ENCODE assay signal across 7 mouse cellular contexts in genomic region chr7:143763794-143764193, GRCm38 (mm10). TPM values are rescaled to one million over a fixed set of nuclear protein-coding genes. Genes with fewer than 3 reads are reported as not detected.
A peak's percentile ranks its signal among the peaks of the same experiment; 100 is the strongest.
DNase-seq lines count a peak whose midpoint lies in the region; ATAC-seq lines count a peak whose summit lies in the region.

No protein-coding gene starts in this region.

- H3K27ac ChIP-seq in liver, embryonic 13.5 days = no peak overlapping the region
- H3K27ac ChIP-seq in liver, embryonic 12.5 days = no peak overlapping the region
- H3K27ac ChIP-seq in forebrain, embryonic 14.5 days (ENCODE audit: low read depth, low read length) = no peak overlapping the region
- H3K27ac ChIP-seq in midbrain, embryonic 16.5 days (ENCODE audit: low read length) = no peak overlapping the region
- H3K27ac ChIP-seq in heart, embryonic 12.5 days (ENCODE audit: poor library complexity, severe bottlenecking) = no peak overlapping the region

- H3K36me3 ChIP-seq in liver, embryonic 13.5 days = no peaks in the 10 kb centered on the region
- H3K36me3 ChIP-seq in liver, embryonic 12.5 days = no peaks in the 10 kb centered on the region
- no peaks in the 10 kb centered on the region for H3K36me3 ChIP-seq in forebrain, embryonic 14.5 days (ENCODE audit: control insufficient read depth, insufficient read depth, low read length)
- H3K36me3 ChIP-seq in midbrain, embryonic 16.5 days (ENCODE audit: control insufficient read depth, insufficient read depth, low read length) = no peaks in the 10 kb centered on the region
- H3K36me3 ChIP-seq in heart, embryonic 12.5 days = no peaks in the 10 kb centered on the region

- 9% methylated on average over 3 of the region's 3 CpGs for WGBS in liver, embryonic 13.5 days (ENCODE audit: insufficient replicate concordance)
- WGBS in liver, embryonic 12.5 days (ENCODE audit: insufficient replicate concordance) = 13% methylated on average over 3 of the region's 3 CpGs
- 28% methylated on average over 3 of the region's 3 CpGs for WGBS in forebrain, embryonic 14.5 days
- 11% methylated on average over 3 of the region's 3 CpGs for WGBS in midbrain, embryonic 16.5 days
- 14% methylated on average over 3 of the region's 3 CpGs for WGBS in heart, embryonic 12.5 days

- 0 out of 2 replicates have a peak, but pooled peaks have one; percentile 11 for ATAC-seq in liver, embryonic 13.5 days (ENCODE audit: low read depth)
- no peak for ATAC-seq in liver, embryonic 12.5 days
- peak; percentile 62; the same call in 1 of the 2 replicates for ATAC-seq in forebrain, embryonic 14.5 days
- peak; percentile 66 for ATAC-seq in midbrain, embryonic 16.5 days
- no peak for ATAC-seq in heart, embryonic 12.5 days (ENCODE audit: insufficient number of reproducible peaks, low FRiP score)

- H3K9me3 ChIP-seq in liver, embryonic 13.5 days (replicated peaks) = no peaks in the 10 kb centered on the region
- H3K9me3 ChIP-seq in liver, embryonic 12.5 days (replicated peaks) = no peaks in the 10 kb centered on the region
- no peaks in the 10 kb centered on the region for H3K9me3 ChIP-seq in forebrain, embryonic 14.5 days (replicated peaks; ENCODE audit: control insufficient read depth, low read length)
- H3K9me3 ChIP-seq in midbrain, embryonic 16.5 days (replicated peaks; ENCODE audit: control insufficient read depth, low read length, poor library complexity, severe bottlenecking) = no peaks in the 10 kb centered on the region
- H3K9me3 ChIP-seq in heart, embryonic 12.5 days (replicated peaks) = no peaks in the 10 kb centered on the region

- H3K4me1 ChIP-seq in liver, embryonic 13.5 days (replicated peaks) = no peaks in the 10 kb centered on the region
- no peaks in the 10 kb centered on the region for H3K4me1 ChIP-seq in liver, embryonic 12.5 days
- H3K4me1 ChIP-seq in forebrain, embryonic 14.5 days (ENCODE audit: control insufficient read depth, insufficient read depth, low read length) = no peaks in the 10 kb centered on the region
- H3K4me1 ChIP-seq in midbrain, embryonic 16.5 days (ENCODE audit: control insufficient read depth, insufficient read depth, low read length) = no peaks in the 10 kb centered on the region
- no peaks in the 10 kb centered on the region for H3K4me1 ChIP-seq in heart, embryonic 12.5 days (replicated peaks)

- DNase-seq in liver, embryonic 13.5 days = no peak
- DNase-seq in NIH3T3 (ENCODE audit: low read depth) = peak; percentile 60
- peak; percentile 71 for DNase-seq in forebrain, embryonic 14.5 days (ENCODE audit: low spot score)
- no peak for DNase-seq in urinary bladder, adult 18-20 months (ENCODE audit: low spot score in 2 of 2)

- H3K9ac ChIP-seq in liver, embryonic 13.5 days = no peak overlapping the region
- H3K9ac ChIP-seq in liver, embryonic 12.5 days = no peak overlapping the region
- no peak overlapping the region for H3K9ac ChIP-seq in forebrain, embryonic 14.5 days (ENCODE audit: low read length)
- H3K9ac ChIP-seq in midbrain, embryonic 16.5 days (ENCODE audit: low read depth, low read length) = no peak overlapping the region
- no peak overlapping the region for H3K9ac ChIP-seq in heart, embryonic 12.5 days

- peaks cover 45% of the 10 kb centered on the region for H3K27me3 ChIP-seq in liver, embryonic 13.5 days
- H3K27me3 ChIP-seq in liver, embryonic 12.5 days (replicated peaks) = peaks cover 52% of the 10 kb centered on the region
- H3K27me3 ChIP-seq in forebrain, embryonic 14.5 days (replicated peaks; ENCODE audit: control insufficient read depth, insufficient read depth, low read length) = 0 out of 2 replicates have a peak, but pooled peaks cover 4% of the 10 kb centered on the region
- no peaks in the 10 kb centered on the region; the same call in 1 of the 2 replicates for H3K27me3 ChIP-seq in midbrain, embryonic 16.5 days (ENCODE audit: control insufficient read depth, insufficient read depth, low read depth, low read length)
- H3K27me3 ChIP-seq in heart, embryonic 12.5 days (replicated peaks) = peaks cover 54% of the 10 kb centered on the region

- H3K4me2 ChIP-seq in liver, embryonic 13.5 days = no peak overlapping the region
- no peak overlapping the region for H3K4me2 ChIP-seq in liver, embryonic 12.5 days
- H3K4me2 ChIP-seq in forebrain, embryonic 14.5 days (ENCODE audit: low read length) = no peak overlapping the region
- no peak overlapping the region for H3K4me2 ChIP-seq in midbrain, embryonic 16.5 days (ENCODE audit: low read length)
- H3K4me2 ChIP-seq in heart, embryonic 12.5 days = no peak overlapping the region

- H3K4me3 ChIP-seq in liver, embryonic 13.5 days (replicated peaks) = no peak overlapping the region
- no peak overlapping the region for H3K4me3 ChIP-seq in liver, embryonic 12.5 days
- no peak overlapping the region for H3K4me3 ChIP-seq in forebrain, embryonic 14.5 days (ENCODE audit: low read depth, low read length)
- no peak overlapping the region for H3K4me3 ChIP-seq in midbrain, embryonic 16.5 days (ENCODE audit: low read depth, low read length)
- H3K4me3 ChIP-seq in heart, embryonic 12.5 days = no peak overlapping the region

RNA-seq across cellular contexts. Expression of gene Mrgprg, which starts 3.0 kb away (rescaled TPM):
- not detected in 2 replicates for polyA plus RNA-seq in liver, embryonic 13.5 days (2015; fragmentation: Nextera tagmentation; extraction: Ambion mirVana)
- not detected in 2 replicates for polyA plus RNA-seq in liver, embryonic 12.5 days (2016; fragmentation: Nextera tagmentation; extraction: Ambion mirVana)
- not detected in 2 replicates for polyA plus RNA-seq in forebrain, embryonic 14.5 days (2014; fragmentation: Nextera tagmentation; extraction: Ambion mirVana)
- not detected in 2 replicates for polyA plus RNA-seq in midbrain, embryonic 16.5 days (2015; fragmentation: Nextera tagmentation; extraction: Ambion mirVana)
- not detected in 2 replicates for polyA plus RNA-seq in heart, embryonic 12.5 days (2016; fragmentation: Nextera tagmentation; extraction: Ambion mirVana)

RNA-seq across cellular contexts. Expression of gene Osbpl5, which starts 7.0 kb away (rescaled TPM):
- 2.4 and 2.8 TPM in 2 replicates for polyA plus RNA-seq in liver, embryonic 13.5 days (2015; fragmentation: Nextera tagmentation; extraction: Ambion mirVana)
- 4.7 and 4.8 TPM in 2 replicates for polyA plus RNA-seq in liver, embryonic 12.5 days (2016; fragmentation: Nextera tagmentation; extraction: Ambion mirVana)
- polyA plus RNA-seq in forebrain, embryonic 14.5 days (2014; fragmentation: Nextera tagmentation; extraction: Ambion mirVana) = 25.8 and 29.4 TPM in 2 replicates
- 43.8 and 44.1 TPM in 2 replicates for polyA plus RNA-seq in midbrain, embryonic 16.5 days (2015; fragmentation: Nextera tagmentation; extraction: Ambion mirVana)
- polyA plus RNA-seq in heart, embryonic 12.5 days (2016; fragmentation: Nextera tagmentation; extraction: Ambion mirVana) = 36.6 and 40.3 TPM in 2 replicates

RNA-seq across cellular contexts. Expression of gene Mrgpre, which starts 20.5 kb away (rescaled TPM):
- 0.17 and 0.28 TPM in 2 replicates for polyA plus RNA-seq in liver, embryonic 13.5 days (2015; fragmentation: Nextera tagmentation; extraction: Ambion mirVana)
- 0.20 and 0.33 TPM in 2 replicates for polyA plus RNA-seq in liver, embryonic 12.5 days (2016; fragmentation: Nextera tagmentation; extraction: Ambion mirVana)
- polyA plus RNA-seq in forebrain, embryonic 14.5 days (2014; fragmentation: Nextera tagmentation; extraction: Ambion mirVana) = 2.6 and 3.6 TPM in 2 replicates
- 11.4 and 14.1 TPM in 2 replicates for polyA plus RNA-seq in midbrain, embryonic 16.5 days (2015; fragmentation: Nextera tagmentation; extraction: Ambion mirVana)
- 3.0 and 3.2 TPM in 2 replicates for polyA plus RNA-seq in heart, embryonic 12.5 days (2016; fragmentation: Nextera tagmentation; extraction: Ambion mirVana)

RNA-seq across cellular contexts. Expression of gene Nadsyn1, which starts 58.9 kb away (rescaled TPM):
- polyA plus RNA-seq in liver, embryonic 13.5 days (2015; fragmentation: Nextera tagmentation; extraction: Ambion mirVana) = 7.0 and 7.7 TPM in 2 replicates
- polyA plus RNA-seq in liver, embryonic 12.5 days (2016; fragmentation: Nextera tagmentation; extraction: Ambion mirVana) = 8.3 and 8.6 TPM in 2 replicates
- polyA plus RNA-seq in forebrain, embryonic 14.5 days (2014; fragmentation: Nextera tagmentation; extraction: Ambion mirVana) = 5.2 TPM in 2 replicates
- 6.5 and 7.5 TPM in 2 replicates for polyA plus RNA-seq in midbrain, embryonic 16.5 days (2015; fragmentation: Nextera tagmentation; extraction: Ambion mirVana)
- 7.4 and 8.1 TPM in 2 replicates for polyA plus RNA-seq in heart, embryonic 12.5 days (2016; fragmentation: Nextera tagmentation; extraction: Ambion mirVana)

RNA-seq across cellular contexts. Expression of gene Dhcr7, which starts 59.2 kb away (rescaled TPM):
- polyA plus RNA-seq in liver, embryonic 13.5 days (2015; fragmentation: Nextera tagmentation; extraction: Ambion mirVana) = 38.0 and 52.5 TPM in 2 replicates
- 47.9 and 48.6 TPM in 2 replicates for polyA plus RNA-seq in liver, embryonic 12.5 days (2016; fragmentation: Nextera tagmentation; extraction: Ambion mirVana)
- polyA plus RNA-seq in forebrain, embryonic 14.5 days (2014; fragmentation: Nextera tagmentation; extraction: Ambion mirVana) = 59.2 and 64.8 TPM in 2 replicates
- 71.7 and 83.4 TPM in 2 replicates for polyA plus RNA-seq in midbrain, embryonic 16.5 days (2015; fragmentation: Nextera tagmentation; extraction: Ambion mirVana)
- 24.6 and 29.1 TPM in 2 replicates for polyA plus RNA-seq in heart, embryonic 12.5 days (2016; fragmentation: Nextera tagmentation; extraction: Ambion mirVana)

Comparison
In these comparisons a context has a peak if more than half of its experiments do, and no peak if none do; other contexts are left out.
1. ATAC-seq: peak in liver, embryonic 13.5 days (single experiment), forebrain, embryonic 14.5 days (single experiment) and midbrain, embryonic 16.5 days (single experiment); none in liver, embryonic 12.5 days (single experiment) and heart, embryonic 12.5 days (single experiment).
2. DNase-seq: peak in NIH3T3 (single experiment) and forebrain, embryonic 14.5 days (single experiment); none in liver, embryonic 13.5 days (single experiment) and urinary bladder, adult 18-20 months (0 of 2).